In the genomic region with DNA sequence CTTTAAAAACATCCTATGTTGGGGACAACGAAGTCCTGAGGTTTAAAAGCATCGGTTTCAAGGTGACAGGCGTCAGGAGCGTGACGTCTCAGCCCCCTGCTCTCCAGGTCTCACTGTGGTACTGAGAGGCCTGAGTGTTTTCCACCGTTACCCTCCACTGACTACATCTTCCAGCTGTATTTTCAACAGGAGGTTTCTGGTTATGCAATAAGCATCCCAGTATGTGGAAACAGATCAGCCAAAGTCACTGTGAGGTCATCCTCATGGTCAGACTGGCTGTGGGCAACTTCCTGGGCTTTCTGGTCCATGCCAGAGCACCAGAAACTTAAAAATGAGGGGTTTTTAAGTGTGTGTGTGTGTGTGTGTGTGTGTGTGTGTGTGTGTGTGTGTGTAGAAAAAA, we compare ENCODE assay signal across 19 mouse cellular contexts. TPM values are rescaled to one million over a fixed set of nuclear protein-coding genes. Genes with fewer than 3 reads are reported as not detected.
DNase-seq lines count a peak whose midpoint lies in the region; ATAC-seq and TF ChIP-seq lines count a peak whose summit lies in the region.
"Had no signal": no experiment of that assay in that cellular context is flagged by ENCODE, and none has a peak within 500 bp of the region (broad histone marks: within the 10 kb centered on the region; RNA-seq: fewer than 3 reads in every experiment).

No protein-coding gene starts in this region.

- in situ Hi-C loops in Patski (cut with MboI; ENCODE audit: low pct_unique_long_range_greater_than_20kb), result no loop called here

- POLR2A ChIA-PET in Patski (lab: Charles Lee), result no interaction called here

- CTCF ChIA-PET in Patski (lab: Charles Lee), result interaction anchor here (1.4 kb wide), 1 partner anchor 8 kb away, joined by 3 read pairs; no protein-coding TSS in a partner anchor

- peak; percentile 2 for DNase-seq in adrenal gland, adult 8-10 months
- DNase-seq in adrenal gland, postnatal 10 days, result no peak
- DNase-seq in 3T3-L1 (ENCODE audit: low read depth, low spot score) (peak; percentile 17), Patski (ENCODE audit: low read depth, low spot score) (no peak)
- no peak for DNase-seq in heart, adult 8-10 months (ENCODE audit: low spot score)
- no peak for DNase-seq in left cerebral cortex, adult 8-10 months (ENCODE audit: low spot score in 2 of 2)
- DNase-seq: adrenal gland, adult 2 months; adrenal gland, postnatal 25 days; cerebellum, adult 11-12 months; cerebellum, adult 2 months; cerebellum, adult 9-10 months; cerebellum, postnatal 10 days; cerebellum, postnatal 25 days; forebrain, postnatal 0 days had no signal

- peak; percentile 78 for ATAC-seq in Patski
- ATAC-seq: forebrain, embryonic 13.5 days; forebrain, embryonic 15.5 days; forebrain, postnatal 0 days had no signal

- no peaks in the 10 kb centered on the region for H3K27me3 ChIP-seq in Patski
- H3K27me3 ChIP-seq: embryonic facial prominence, embryonic 12.5 days; forebrain, embryonic 13.5 days; forebrain, embryonic 15.5 days had no signal

- TF ChIP-seq CTCF in Patski (IDR thresholded peaks at IDR 0.05), result no peak

RNA-seq across cellular contexts. Expression of a gene that starts 43.2 kb away (rescaled TPM):
- total RNA-seq in adrenal gland, adult 8-10 months (2022), result under 1 TPM; 0.11 to 0.44 (median 0.13) TPM
- under 1 TPM; 0.57 to 0.64 TPM for total RNA-seq in adrenal gland, postnatal 10 days (2021)
- 0.03 TPM for polyA plus RNA-seq in Patski (2021)
- not detected for total RNA-seq in heart, adult 8-10 months (2022)
- not detected for total RNA-seq in left cerebral cortex, adult 8-10 months (2022)
- total RNA-seq: adrenal gland, adult 2 months; adrenal gland, postnatal 25 days; MEL had no signal
- polyA plus RNA-seq: C2C12; forebrain, embryonic 13.5 days had no signal

Comparison
In these comparisons a context has a peak if more than half of its experiments do, and no peak if none do; other contexts are left out.
1. DNase-seq: peak in adrenal gland, adult 8-10 months (single experiment) and 3T3-L1 (single experiment); none in adrenal gland, postnatal 10 days (single experiment), Patski (single experiment), heart, adult 8-10 months (single experiment) and left cerebral cortex, adult 8-10 months (0 of 2).